Mouse (Mus musculus): ENCODE data around the gene 4930412O13Rik.

DNA sequence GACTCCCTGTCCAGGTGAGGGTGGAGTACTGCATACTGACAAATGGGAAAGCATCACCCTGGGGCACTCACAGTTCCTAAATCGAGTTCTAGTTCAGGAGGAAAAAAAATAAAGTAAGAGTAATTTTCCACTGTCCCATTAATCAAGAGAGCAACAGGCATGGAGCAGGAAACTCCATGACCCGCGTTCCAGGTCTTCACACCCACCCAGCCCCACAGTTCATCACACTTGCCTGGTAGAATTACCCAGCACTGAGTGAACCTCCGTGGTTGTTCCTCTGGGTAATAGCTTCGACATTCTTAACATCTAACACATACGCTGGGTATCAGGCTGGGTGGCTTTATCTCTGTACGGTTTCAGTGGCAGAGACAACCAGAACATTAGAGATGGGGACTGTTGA is 47.3 kb upstream of the 4930412O13Rik start:
- TF ChIP-seq CTCF (IDR thresholded peaks at IDR 0.05; ENCODE audit: low read depth) (no peak), EP300 (IDR thresholded peaks at IDR 0.05; ENCODE audit: low read depth) (no peak)
